8 mouse cellular contexts compared by ENCODE assay signal in genomic region chr2:180499741-180500140, GRCm38 (mm10). TPM values are rescaled to one million over a fixed set of nuclear protein-coding genes. Genes with fewer than 3 reads are reported as not detected.
DNase-seq lines count a peak whose midpoint lies in the region; ATAC-seq and TF ChIP-seq lines count a peak whose summit lies in the region.

Gene Ntsr1 (plus strand): TSS chr2:180499976.

- H3K27ac ChIP-seq in heart, embryonic 11.5 days (ENCODE audit: low read depth, low read length): no peak within 1 kb of the TSS
- no peak within 1 kb of the TSS for H3K27ac ChIP-seq in ES-E14 (ENCODE audit: insufficient read depth, low read depth, low read length, poor library complexity, severe bottlenecking)
- no peak within 1 kb of the TSS for H3K27ac ChIP-seq in limb, embryonic 11.5 days (replicated peaks; ENCODE audit: low read depth, low read length)

- peaks cover 55% of the 10 kb centered on the region for H3K27me3 ChIP-seq in heart, embryonic 11.5 days (ENCODE audit: control insufficient read depth, insufficient read depth, low read length)
- H3K27me3 ChIP-seq in limb, embryonic 11.5 days (ENCODE audit: control insufficient read depth, insufficient read depth, low read length): peaks cover 36% of the 10 kb centered on the region

- intact Hi-C loops in heart, postnatal 25 days (cut with DNase I): no loop called here

- no peak for DNase-seq in heart, postnatal 25 days (ENCODE audit: low spot score)
- DNase-seq in ES-E14 (ENCODE audit: low read depth, low spot score): no peak
- peak; percentile 28 for DNase-seq in limb, embryonic 11.5 days (ENCODE audit: low spot score)
- DNase-seq in right cerebral cortex, postnatal 25 days: peak; percentile 75
- DNase-seq in gastrocnemius, postnatal 10 days: no peak
- DNase-seq in lung, postnatal 10 days: no peak

- H3K4me3 ChIP-seq in heart, embryonic 11.5 days (ENCODE audit: low read depth, low read length): peak within 1 kb of the TSS; percentile 36
- peak within 1 kb of the TSS; percentile 27 to 50; a peak in 2 of 4 replicates for H3K4me3 ChIP-seq in ES-E14 (ENCODE audit: insufficient read depth in 1 of 2, low read depth in 1 of 2, low read length in 2 of 2, poor library complexity in 1 of 2, severe bottlenecking in 1 of 2)
- H3K4me3 ChIP-seq in limb, embryonic 11.5 days (ENCODE audit: low read depth, low read length): peak within 1 kb of the TSS; percentile 24

- H3K9ac ChIP-seq in heart, embryonic 11.5 days (ENCODE audit: low read depth, low read length): no peak within 1 kb of the TSS
- H3K9ac ChIP-seq in ES-E14 (ENCODE audit: insufficient read depth, low read depth, low read length, poor library complexity, severe bottlenecking): no peak within 1 kb of the TSS
- no peak within 1 kb of the TSS for H3K9ac ChIP-seq in limb, embryonic 11.5 days (ENCODE audit: low read length)

- H3K36me3 ChIP-seq in heart, embryonic 11.5 days (ENCODE audit: control insufficient read depth, insufficient read depth, low read length): no peaks in the 10 kb centered on the region
- no peaks in the 10 kb centered on the region for H3K36me3 ChIP-seq in ES-E14 (ENCODE audit: control insufficient read depth, insufficient read depth, low read length, poor library complexity, severe bottlenecking)
- H3K36me3 ChIP-seq in limb, embryonic 11.5 days (ENCODE audit: control insufficient read depth, insufficient read depth, low read length): no peaks in the 10 kb centered on the region

- under 1% methylated on average over 30 of the region's 30 CpGs for WGBS in heart, embryonic 11.5 days (ENCODE audit: insufficient replicate concordance)
- under 1% methylated on average over 30 of the region's 30 CpGs for WGBS in limb, embryonic 11.5 days

- no peak for ATAC-seq in heart, embryonic 11.5 days (replicated peaks; ENCODE audit: insufficient number of reproducible peaks, low FRiP score, low TSS enrichment)
- ATAC-seq in frontal cortex, adult (ENCODE audit: low TSS enrichment): peak; percentile 72
- no peak for ATAC-seq in limb, embryonic 11.5 days (ENCODE audit: insufficient number of reproducible peaks, low FRiP score, low TSS enrichment, low read depth)

- H3K4me1 ChIP-seq in heart, embryonic 11.5 days (ENCODE audit: control insufficient read depth, insufficient read depth, low read length): peaks cover 5% of the 10 kb centered on the region; the same call in 1 of the 2 replicates
- no peaks in the 10 kb centered on the region for H3K4me1 ChIP-seq in ES-E14 (ENCODE audit: control insufficient read depth in 2 of 2, insufficient read depth in 2 of 2, low read length in 2 of 2, poor library complexity in 1 of 2)
- 0 out of 2 replicates have a peak, but pooled peaks cover 6% of the 10 kb centered on the region for H3K4me1 ChIP-seq in limb, embryonic 11.5 days (ENCODE audit: control insufficient read depth, insufficient read depth, low read length)

- in situ Hi-C loops in ES-E14 (cut with MboI; ENCODE audit: low sequenced_read_pairs in 2 of 2, unreplicated experiment in 2 of 2): loop anchor here in 1 of 2 experiments (10.0 kb wide), 1 partner anchor 55 kb away; no protein-coding TSS in a partner anchor

- H3K4me2 ChIP-seq in heart, embryonic 11.5 days: peak within 1 kb of the TSS; percentile 71
- peak within 1 kb of the TSS; percentile 41 for H3K4me2 ChIP-seq in limb, embryonic 11.5 days (ENCODE audit: low read depth, severe bottlenecking)

- no peaks in the 10 kb centered on the region for H3K9me3 ChIP-seq in heart, embryonic 11.5 days (replicated peaks; ENCODE audit: control insufficient read depth, low read length)
- H3K9me3 ChIP-seq in ES-E14 (ENCODE audit: control insufficient read depth, insufficient read depth, low read depth, low read length): no peaks in the 10 kb centered on the region
- no peaks in the 10 kb centered on the region for H3K9me3 ChIP-seq in limb, embryonic 11.5 days (ENCODE audit: control insufficient read depth, low read length)

TF ChIP-seq in ES-E14, 5 proteins besides CTCF, POLR2A, EP300 and RAD21:
- TF ChIP-seq CHD2 (IDR thresholded peaks at IDR 0.05; ENCODE audit: low read depth, low read length) (no peak), ZNF384 (IDR thresholded peaks at IDR 0.05; ENCODE audit: low read depth, low read length) (no peak), HCFC1 (IDR thresholded peaks at IDR 0.05; ENCODE audit: borderline replicate concordance, insufficient read depth, low read length) (no peak), MAFK (IDR thresholded peaks at IDR 0.05; ENCODE audit: insufficient read depth, low read depth, low read length) (no peak), ZC3H11A (IDR thresholded peaks at IDR 0.05; ENCODE audit: borderline replicate concordance, low read depth, low read length) (no peak)

RNA-seq across cellular contexts. Expression of gene Ntsr1, which starts in this region (rescaled TPM):
- 0.36 and 0.52 TPM in 2 replicates for polyA plus RNA-seq in heart, embryonic 11.5 days (2014; fragmentation: Nextera tagmentation; extraction: Ambion mirVana)
- total RNA-seq in heart, postnatal 25 days (2021): not detected
- total RNA-seq in ES-E14 (2012; rRNA removed): 0.09 TPM in 1 of 2 replicates, not detected in the other
- not detected in 2 replicates for polyA plus RNA-seq in limb, embryonic 11.5 days (2014; fragmentation: Nextera tagmentation; extraction: Ambion mirVana)
- total RNA-seq in gastrocnemius, postnatal 10 days (2021): under 1 TPM; 0.14 TPM

Comparison
In these comparisons a context has a peak if more than half of its experiments do, and no peak if none do; other contexts are left out.
1. Peak in DNase-seq, H3K4me3 ChIP-seq and H3K4me2 ChIP-seq in limb, embryonic 11.5 days; RNA of the gene not detected or under 1 TPM.